Mouse (Mus musculus) cortical plate, adult 2 months (tissue): ENCODE data around the gene Pcnx3. TPM values are rescaled to one million over a fixed set of nuclear protein-coding genes. Genes with fewer than 3 reads are reported as not detected.

ENCODE experiments used
- H3K27ac ChIP-seq: fragments of 200-500 bp; 2 replicates; pipeline ENCODE4 v1.5.1; 2012; ENCODE audit warnings: low read length, control low read depth, inconsistent platforms; ENCODE audit not compliant: insufficient read depth
- H3K4me1 ChIP-seq: fragments of 200-500 bp; 2 replicates; pipeline ENCODE4 v1.6.1; 2011; ENCODE audit warnings: low read length; ENCODE audit not compliant: control insufficient read depth, insufficient read depth
- H3K4me3 ChIP-seq: fragments of 200-500 bp; 2 replicates; pipeline ENCODE4 v1.5.1; 2011; ENCODE audit warnings: mild to moderate bottlenecking, low read length, control low read depth; ENCODE audit not compliant: insufficient read depth
- CTCF ChIP-seq: fragments of 200-500 bp; IDR thresholded peaks from 2 replicates; pipeline ENCODE4 v1.5.1; 2011; ENCODE audit warnings: mild to moderate bottlenecking, control low read depth, low read length; ENCODE audit not compliant: insufficient read depth; ENCODE audit errors: extremely low read depth
- POLR2A ChIP-seq: fragments of 200-500 bp; IDR thresholded peaks from 2 replicates; pipeline ENCODE4 v1.6.1; 2011; ENCODE audit warnings: mild to moderate bottlenecking, low read length, control low read depth; ENCODE audit not compliant: insufficient read depth; ENCODE audit errors: extremely low read depth
- polyA plus RNA-seq: library from polyadenylated mRNA; depleted of rRNA; stranded (reverse); fragments of >200 nt; gene quantifications from 2 replicates; pipeline ENCODE4 v1.2.3, GENCODE M21; 2012

Gene Pcnx3
- polyA plus RNA-seq, 1 experiment = 60.8 TPM

- TF ChIP-seq POLR2A (no peak), CTCF (no peak)
- no peak overlapping the region for H3K27ac ChIP-seq
- no peak overlapping the region for H3K4me3 ChIP-seq
- H3K4me1 ChIP-seq = peaks cover 5% of the 10 kb centered on the region
These were observed 2.3 kb downstream of the Pcnx3 start for GRCm38 (mm10) chr19:5686437-5686836.

DNA sequence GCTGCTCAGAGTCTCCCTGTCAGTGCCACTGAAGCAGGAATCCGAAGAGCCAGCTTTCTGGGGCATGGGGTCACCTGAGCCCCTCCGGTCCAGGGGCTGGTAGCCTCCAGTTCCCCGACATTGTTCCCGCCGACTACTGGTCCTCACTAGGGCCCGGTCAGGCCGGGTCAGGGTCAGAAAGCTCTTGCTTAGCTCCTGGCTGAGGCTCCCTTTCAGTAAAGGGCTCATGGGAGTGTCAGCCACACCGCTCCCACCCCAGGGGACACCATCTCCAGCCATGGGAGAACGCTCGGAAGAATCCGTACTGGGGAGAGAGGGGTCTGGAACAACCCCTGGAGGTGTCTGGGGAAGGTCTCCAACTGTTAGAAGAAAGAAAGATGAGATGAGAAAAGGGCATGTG lies 2.8 kb downstream of the Pcnx3 start:
- TF ChIP-seq CTCF (no peak), POLR2A (no peak)

GRCm38 (mm10) chr19:5685431-5685830 lies 3.3 kb downstream of the Pcnx3 start:
- no peak overlapping the region for H3K4me3 ChIP-seq
- no peak overlapping the region for H3K27ac ChIP-seq
- H3K4me1 ChIP-seq = peaks cover 2% of the 10 kb centered on the region
- TF ChIP-seq CTCF = no peak
- no peak for TF ChIP-seq POLR2A

More for the DNA sequence above, 2.8 kb downstream of the Pcnx3 start:
- no peak overlapping the region for H3K27ac ChIP-seq
- H3K4me1 ChIP-seq = peaks cover 2% of the 10 kb centered on the region
- no peak overlapping the region for H3K4me3 ChIP-seq

DNA sequence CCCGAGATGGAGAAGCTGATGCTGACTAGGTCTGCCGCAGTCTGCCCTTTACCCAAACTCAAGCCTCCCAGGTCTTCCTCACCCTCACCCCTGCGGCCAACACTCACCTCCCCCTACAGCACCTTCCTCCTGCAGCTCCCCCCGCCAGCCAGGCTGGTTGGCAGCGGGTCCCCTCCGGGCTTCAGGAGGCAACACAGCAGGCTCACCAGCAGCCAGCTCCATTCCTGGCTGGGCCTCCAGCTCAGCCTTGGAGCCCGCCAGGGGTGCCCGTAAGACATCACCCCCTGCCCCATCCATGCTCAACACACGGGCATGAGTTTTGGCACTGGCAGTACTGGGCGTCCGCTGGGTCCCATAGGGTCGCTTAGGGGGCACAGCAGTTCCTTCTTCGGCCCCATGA lies 3.7 kb downstream of the Pcnx3 start:
- Histone ChIP-seq H3K4me3 (no peak overlapping the region), H3K27ac (no peak overlapping the region), H3K4me1 (peaks cover 2% of the 10 kb centered on the region)
- no peak for TF ChIP-seq CTCF
- TF ChIP-seq POLR2A = no peak

DNA sequence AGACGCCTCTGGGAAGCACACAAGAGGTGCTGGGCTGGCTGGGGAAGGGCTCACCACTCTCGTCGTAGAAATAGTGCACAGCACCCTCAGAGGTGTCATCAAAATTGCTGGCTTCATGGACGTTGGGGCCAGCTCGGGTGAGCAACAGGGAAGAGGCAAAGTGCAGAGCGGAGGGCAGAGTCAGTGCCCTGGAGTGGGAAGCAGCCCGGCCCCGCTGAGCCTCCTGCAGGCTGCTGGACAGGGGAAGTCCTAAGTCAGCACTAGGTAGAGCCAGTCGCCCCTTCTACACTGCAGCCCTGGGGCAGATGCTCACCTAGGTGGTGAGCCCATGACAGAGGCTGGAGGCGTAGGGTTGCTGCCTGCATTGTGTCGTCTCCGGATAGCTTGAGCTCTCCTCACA lies 4.5 kb downstream of the Pcnx3 start:
- H3K4me1 ChIP-seq = peaks cover 2% of the 10 kb centered on the region
- H3K4me3 ChIP-seq = no peak overlapping the region
- TF ChIP-seq CTCF (no peak), POLR2A (no peak)
- no peak overlapping the region for H3K27ac ChIP-seq

DNA sequence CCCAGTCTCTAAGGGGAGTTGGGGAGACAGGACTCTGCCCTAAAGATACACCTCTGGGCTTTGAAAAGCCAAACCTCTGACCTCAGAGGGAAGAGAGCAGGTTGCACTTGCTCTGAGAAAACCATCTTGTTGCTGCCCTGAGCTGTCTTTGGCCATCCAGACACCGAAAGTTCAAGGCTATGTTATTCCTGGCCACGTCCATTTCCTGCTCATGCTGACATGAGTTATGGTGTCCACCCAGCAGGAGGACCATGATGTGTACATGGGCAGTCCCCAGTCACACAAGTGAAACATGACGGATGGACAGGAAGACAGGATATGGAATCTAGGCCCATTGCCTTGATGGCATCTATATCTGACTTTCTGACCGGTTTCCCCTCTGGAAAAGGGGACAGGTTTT lies 8.3 kb downstream of the Pcnx3 start:
- H3K4me1 ChIP-seq = no peaks in the 10 kb centered on the region
- no peak for TF ChIP-seq CTCF
- TF ChIP-seq POLR2A = no peak
- H3K4me3 ChIP-seq = no peak overlapping the region
- no peak overlapping the region for H3K27ac ChIP-seq

DNA sequence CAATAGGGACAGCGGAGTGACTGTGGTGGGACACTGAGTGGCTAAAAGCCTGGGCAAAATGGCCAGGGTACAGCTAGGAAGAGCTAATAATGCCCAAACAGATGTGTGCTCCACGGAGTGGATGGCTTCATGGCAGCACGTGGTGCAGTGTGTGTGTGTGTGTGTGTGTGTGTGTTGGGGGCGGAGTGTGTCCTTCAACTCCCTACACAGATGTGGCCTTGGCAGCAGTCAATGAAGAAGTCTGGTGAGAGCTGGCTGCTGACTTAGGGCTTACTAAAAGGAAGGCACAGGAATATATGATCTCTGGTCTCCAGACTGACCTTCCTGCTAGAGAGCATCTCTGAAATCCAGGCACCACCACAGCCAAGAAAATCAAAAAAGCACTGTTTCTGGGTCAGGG lies 20.3 kb downstream of the Pcnx3 start:
- Histone ChIP-seq H3K4me1 (no peaks in the 10 kb centered on the region), H3K27ac (no peak overlapping the region), H3K4me3 (no peak overlapping the region)
- TF ChIP-seq POLR2A (no peak), CTCF (no peak)

DNA sequence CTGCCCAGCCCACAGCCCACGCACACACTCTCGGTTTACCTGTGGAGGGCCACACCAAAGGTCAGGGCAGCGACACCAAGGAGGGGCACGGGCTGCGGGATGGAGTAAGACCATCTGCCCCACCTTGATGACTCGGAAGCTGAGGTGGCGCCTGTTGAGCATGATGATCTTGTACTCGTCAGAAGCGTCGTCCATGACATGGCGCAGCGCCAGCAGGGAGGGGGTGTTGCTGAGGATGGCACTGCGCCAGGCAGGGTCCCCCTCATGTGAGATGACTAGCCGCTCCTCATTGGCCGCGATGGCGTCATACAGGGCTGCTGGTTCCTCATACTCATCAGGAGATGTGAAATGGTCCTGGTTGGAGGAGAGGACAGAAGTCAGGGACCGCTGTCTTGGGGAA lies 22.3 kb downstream of the Pcnx3 start:
- Histone ChIP-seq H3K4me3 (no peak overlapping the region), H3K27ac (no peak overlapping the region), H3K4me1 (no peaks in the 10 kb centered on the region)
- TF ChIP-seq POLR2A (no peak), CTCF (no peak)

- Histone ChIP-seq H3K4me1 (no peaks in the 10 kb centered on the region), H3K4me3 (no peak overlapping the region), H3K27ac (no peak overlapping the region)
- no peak for TF ChIP-seq POLR2A
These were observed 23.2 kb downstream of the Pcnx3 start for GRCm38 (mm10) chr19:5665465-5665864.

- no peak for TF ChIP-seq CTCF
- no peak for TF ChIP-seq POLR2A
- Histone ChIP-seq H3K27ac (no peak overlapping the region), H3K4me3 (no peak overlapping the region), H3K4me1 (no peaks in the 10 kb centered on the region)
These were observed 23.9 kb downstream of the Pcnx3 start for GRCm38 (mm10) chr19:5664669-5665257.
